Mouse (Mus musculus) G1E (cell line): ENCODE data around the gene Gm7534.

ENCODE experiments used
- CTCF ChIP-seq: IDR thresholded peaks from 2 replicates; pipeline ENCODE4 v1.5.1; 2012; ENCODE audit warnings: low read depth, low read length, inconsistent platforms, mixed read lengths
- GATA1 ChIP-seq: IDR thresholded peaks from 2 replicates; pipeline ENCODE4 v1.6.1; 2012; ENCODE audit warnings: borderline replicate concordance, low read length, inconsistent platforms, mixed read lengths
- GATA2 ChIP-seq: IDR thresholded peaks from 2 replicates; pipeline ENCODE4 v1.6.1; 2012; ENCODE audit warnings: low read depth, low read length, inconsistent platforms, borderline replicate concordance
- POLR2AphosphoS5 ChIP-seq: IDR thresholded peaks from 2 replicates; pipeline ENCODE4 v1.6.1; 2012; ENCODE audit warnings: low read depth, low read length, inconsistent platforms; ENCODE audit not compliant: insufficient replicate concordance
- TAL1 ChIP-seq: conservative IDR thresholded peaks from 2 replicates; pipeline ENCODE4 v1.6.1; 2012; ENCODE audit warnings: low read depth, low read length, inconsistent platforms, mixed read lengths

- TF ChIP-seq CTCF, result no peak
- TF ChIP-seq GATA1, result no peak
- TF ChIP-seq GATA2, result no peak
- TF ChIP-seq TAL1, result no peak
- no peak for TF ChIP-seq POLR2AphosphoS5
Observed at GRCm38 (mm10) chr4:134252131-134252910, 49.5 kb upstream of the Gm7534 start.
